Mouse (Mus musculus) small intestine, adult 2 months (tissue): ENCODE data around the gene Gns. TPM values are rescaled to one million over a fixed set of nuclear protein-coding genes. Genes with fewer than 3 reads are reported as not detected.

Experiments
- H3K27ac ChIP-seq: fragments of 200-500 bp; 2 replicates; pipeline ENCODE4 v1.5.1; 2012; ENCODE audit warnings: low read depth, low read length, control low read depth, inconsistent platforms; ENCODE audit not compliant: insufficient read depth
- H3K27me3 ChIP-seq: fragments of 200-500 bp; 2 replicates; pipeline ENCODE4 v1.6.1; 2012; ENCODE audit warnings: mild to moderate bottlenecking, moderate library complexity, low read length, inconsistent platforms; ENCODE audit not compliant: control insufficient read depth, insufficient read depth
- H3K36me3 ChIP-seq: fragments of 200-500 bp; 2 replicates; pipeline ENCODE4 v1.6.1; 2012; ENCODE audit warnings: mild to moderate bottlenecking, low read length, control low read depth, inconsistent platforms; ENCODE audit not compliant: control insufficient read depth, insufficient read depth
- H3K4me1 ChIP-seq: fragments of 200-500 bp; 2 replicates; pipeline ENCODE4 v1.6.1; 2012; ENCODE audit warnings: low read length, inconsistent platforms, mixed read lengths; ENCODE audit not compliant: control insufficient read depth, insufficient read depth, insufficient read length
- H3K4me3 ChIP-seq: fragments of 200-500 bp; 2 replicates; pipeline ENCODE4 v1.5.1; 2012; ENCODE audit warnings: low read depth, mild to moderate bottlenecking, control low read depth, inconsistent platforms, low read length, moderate library complexity
- CTCF ChIP-seq: fragments of 200-500 bp; IDR thresholded peaks from 2 replicates; pipeline ENCODE4 v1.5.1; 2012; ENCODE audit warnings: low read depth, mild to moderate bottlenecking, control low read depth, inconsistent platforms, low read length, moderate library complexity, mixed read lengths; ENCODE audit not compliant: insufficient replicate concordance, insufficient read length; ENCODE audit errors: extremely low read depth
- POLR2A ChIP-seq: fragments of 200-500 bp; IDR thresholded peaks from 2 replicates; pipeline ENCODE4 v1.6.1; 2012; ENCODE audit warnings: low read depth, mild to moderate bottlenecking, control low read depth, inconsistent platforms, low read length, moderate library complexity
- WGBS: fragments of 180-500 bp; shearing (Covaris S2); methylation state at CpG from one replicate; pipeline ENCODE4 v1.1.7; 2018; 5-methylcytosine and 5-hydroxymethylcytosine counted together
- polyA plus RNA-seq: library from polyadenylated mRNA; depleted of rRNA; stranded (reverse); fragments of >200 nt; gene quantifications from 2 replicates; pipeline ENCODE4 v1.2.3, GENCODE M21; 2012

Gene Gns
- polyA plus RNA-seq, 1 experiment = 149 TPM

DNA sequence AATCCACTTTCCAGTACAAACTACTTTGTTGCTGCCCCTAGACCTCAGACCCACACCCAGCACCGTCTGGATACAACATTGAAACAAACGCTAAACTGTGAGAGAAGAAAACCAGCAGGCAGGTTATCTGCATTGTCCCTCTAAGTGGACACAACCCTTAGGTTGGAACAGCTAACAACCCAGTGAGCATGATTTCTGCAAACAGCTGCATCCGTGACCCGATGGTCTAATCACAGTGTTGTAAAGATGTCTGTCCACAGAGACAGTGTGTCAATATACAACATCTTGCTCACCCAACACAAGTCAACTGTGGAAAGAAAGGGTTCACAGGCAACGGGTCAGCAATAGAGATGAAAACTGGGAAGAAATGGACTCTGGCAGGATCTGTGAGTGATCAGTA lies 15.6 kb upstream of the Gns start:
- TF ChIP-seq POLR2A = no peak
- no peak for TF ChIP-seq CTCF
- Histone ChIP-seq H3K4me1 (no peaks in the 10 kb centered on the region; the same call in 1 of the 2 replicates), H3K27me3 (no peaks in the 10 kb centered on the region; the same call in 1 of the 2 replicates), H3K4me3 (no peak overlapping the region), H3K36me3 (no peaks in the 10 kb centered on the region), H3K27ac (no peak overlapping the region)
- 42% methylated on average over 5 of the region's 5 CpGs for WGBS

DNA sequence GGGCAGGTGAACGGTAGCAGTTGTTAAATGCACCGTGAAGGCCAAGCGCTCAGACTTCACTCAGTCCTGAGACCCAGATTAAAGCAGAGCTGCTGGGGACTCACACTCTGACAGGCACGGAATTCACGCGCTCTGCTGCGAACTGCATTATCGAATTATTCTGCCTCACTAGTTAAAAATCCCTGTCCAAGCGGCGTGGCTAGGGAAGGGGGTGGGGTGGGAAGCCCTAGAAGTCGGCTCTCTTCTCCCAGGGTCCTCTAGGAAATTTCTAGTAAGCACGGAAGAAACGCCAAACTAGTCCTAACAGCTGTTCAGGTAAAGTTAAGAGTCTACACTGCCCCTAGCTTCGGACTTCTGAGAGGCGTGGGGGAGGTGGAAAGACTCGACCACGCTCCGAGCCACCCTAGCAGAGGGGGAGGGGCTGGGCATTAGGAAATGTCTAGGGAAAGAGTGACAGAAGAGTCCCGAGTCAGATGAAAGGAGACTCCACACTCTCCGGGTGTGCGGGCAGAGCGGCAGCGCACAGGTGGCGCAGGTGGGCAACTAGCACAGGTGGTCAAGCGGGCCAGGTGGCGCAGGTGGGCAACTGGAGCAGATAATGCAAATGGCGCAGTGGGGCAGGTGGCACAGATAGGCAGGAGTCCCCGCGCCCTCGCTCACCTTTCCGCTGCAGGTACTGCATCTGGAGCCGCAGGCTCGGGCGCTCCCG lies 14.4 kb upstream of the Gns start:
- Histone ChIP-seq H3K36me3 (no peaks in the 10 kb centered on the region), H3K27me3 (no peaks in the 10 kb centered on the region; the same call in 1 of the 2 replicates), H3K4me3 (peak overlapping the region; percentile 77), H3K4me1 (no peaks in the 10 kb centered on the region; the same call in 1 of the 2 replicates), H3K27ac (peak overlapping the region; percentile 17; the same call in 1 of the 2 replicates)
- WGBS = 3% methylated on average over 35 of the region's 35 CpGs
- TF ChIP-seq POLR2A (no peak), CTCF (no peak)

DNA sequence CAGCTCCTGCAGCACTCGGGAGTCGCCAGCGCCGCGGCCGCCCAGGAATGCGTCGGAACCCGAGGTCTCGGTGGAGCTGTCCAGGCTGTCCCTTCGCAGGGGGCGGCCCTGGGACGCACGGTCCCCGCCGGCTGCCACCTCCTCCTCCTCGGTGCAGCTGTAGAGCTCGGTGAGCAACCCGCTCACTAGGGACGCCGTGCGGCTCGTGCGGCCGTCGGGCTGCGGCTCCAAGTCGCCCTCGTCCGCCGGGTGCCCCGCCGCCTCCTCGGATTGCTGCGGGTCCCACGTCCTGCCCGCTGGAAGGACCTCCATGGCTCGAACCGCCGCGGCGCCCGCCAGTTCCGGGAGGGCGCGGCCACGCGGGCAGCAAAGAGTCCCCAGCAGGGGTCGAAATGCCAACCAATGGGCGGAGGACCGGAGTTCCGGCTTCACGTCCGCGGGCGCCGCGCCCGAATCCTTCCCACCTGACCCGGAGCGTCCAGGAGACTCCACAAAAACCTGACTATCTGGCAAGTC lies 13.8 kb upstream of the Gns start, which contains the start of gene Tbc1d30:
Gene Tbc1d30 (minus strand): TSS at position 213 of the 516 bp plus-strand sequence.
- Histone ChIP-seq H3K4me3 (peak within 1 kb of the TSS; percentile 77), H3K36me3 (no peaks in the 10 kb centered on the region), H3K4me1 (no peaks in the 10 kb centered on the region; the same call in 1 of the 2 replicates), H3K27ac (peak within 1 kb of the TSS; percentile 19; the same call in 1 of the 2 replicates), H3K27me3 (no peaks in the 10 kb centered on the region; the same call in 1 of the 2 replicates)
- TF ChIP-seq CTCF (no peak), POLR2A (no peak)
- under 1% methylated on average over 61 of the region's 61 CpGs for WGBS

DNA sequence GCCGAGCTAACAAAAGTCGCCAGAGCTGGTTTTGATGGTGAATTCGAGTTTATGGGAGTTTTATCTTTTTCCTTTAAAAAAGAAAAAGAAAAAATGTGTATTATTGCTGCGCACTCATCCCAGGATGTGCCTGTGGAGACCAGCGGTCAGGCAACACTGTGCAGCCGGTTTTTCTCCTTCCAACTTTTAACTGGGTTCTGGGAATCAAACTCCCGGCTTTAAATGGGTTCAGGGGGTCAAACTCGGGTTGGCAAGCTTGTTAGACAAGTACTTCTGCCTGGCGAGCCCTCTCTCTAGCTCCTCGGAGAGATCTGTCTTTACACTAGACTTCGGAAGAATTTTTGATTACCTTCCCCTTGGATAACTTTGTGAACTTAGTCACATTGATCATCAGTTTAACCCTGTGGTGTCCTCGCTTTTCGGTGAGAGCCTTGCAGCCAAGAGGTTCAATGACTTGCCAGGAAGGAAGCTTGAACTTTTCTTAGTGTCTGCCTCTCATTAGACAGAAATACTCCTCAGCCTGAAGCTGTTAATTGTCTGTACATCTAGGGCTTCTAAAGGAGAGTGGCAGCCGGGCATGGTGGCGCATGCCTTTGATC lies 13.1 kb upstream of the Gns start:
- Histone ChIP-seq H3K36me3 (no peaks in the 10 kb centered on the region), H3K27ac (0 out of 2 replicates have a peak overlapping the region, but pooled peaks have one; percentile 19), H3K4me1 (no peaks in the 10 kb centered on the region; the same call in 1 of the 2 replicates), H3K4me3 (peak overlapping the region; percentile 77; the same call in 1 of the 2 replicates), H3K27me3 (no peaks in the 10 kb centered on the region; the same call in 1 of the 2 replicates)
- WGBS = 25% methylated on average over 15 of the region's 15 CpGs
- TF ChIP-seq POLR2A (no peak), CTCF (no peak)

DNA sequence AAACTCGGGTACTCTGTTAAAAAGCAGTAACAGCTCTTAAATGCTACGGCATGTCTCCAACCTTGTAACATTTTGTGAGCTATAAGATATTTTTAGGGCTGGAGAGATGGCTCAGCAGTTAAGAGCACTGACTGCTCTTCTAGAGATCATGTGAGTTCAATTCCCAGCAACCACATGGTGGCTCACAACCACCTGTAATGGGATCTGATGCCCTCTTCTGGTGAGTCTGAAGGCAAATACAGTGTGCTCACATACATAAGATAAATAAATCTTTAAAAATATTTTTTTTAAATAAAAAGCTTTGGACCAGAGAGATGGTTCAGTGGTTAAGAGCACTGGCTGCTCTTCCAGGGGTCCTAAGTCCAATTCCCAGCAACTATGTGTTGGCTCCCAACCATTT lies 4.5 kb upstream of the Gns start:
- no peak for TF ChIP-seq CTCF
- no peak for TF ChIP-seq POLR2A
- no peaks in the 10 kb centered on the region for H3K27me3 ChIP-seq
- no peaks in the 10 kb centered on the region for H3K36me3 ChIP-seq
- WGBS = 95% methylated on average over 2 of the region's 2 CpGs
- H3K27ac ChIP-seq = no peak overlapping the region
- H3K4me3 ChIP-seq = no peak overlapping the region
- peaks cover 4% of the 10 kb centered on the region for H3K4me1 ChIP-seq

DNA sequence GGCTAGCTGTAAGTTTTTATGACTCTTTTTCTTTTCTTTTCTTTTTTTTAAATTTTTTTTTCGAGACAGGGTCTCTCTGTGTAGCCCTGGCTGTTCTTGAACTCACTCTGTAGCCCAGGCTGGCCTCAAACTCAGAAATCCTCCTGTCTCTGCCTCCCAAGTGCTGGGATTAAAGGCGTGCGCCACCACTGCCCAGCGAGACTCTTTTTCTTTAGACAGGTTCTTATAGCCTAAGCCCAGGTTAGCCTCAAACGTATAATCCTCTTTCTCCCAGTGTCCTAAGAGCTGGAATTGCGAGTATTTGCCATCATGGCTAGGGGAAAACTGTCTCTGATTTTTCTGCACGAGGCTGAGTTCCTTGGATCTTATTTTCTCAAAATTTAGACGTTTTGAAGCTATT lies 1.7 kb upstream of the Gns start:
- 85% methylated on average over 8 of the region's 8 CpGs for WGBS
- H3K27ac ChIP-seq = no peak overlapping the region
- H3K4me3 ChIP-seq = no peak overlapping the region
- H3K4me1 ChIP-seq = peaks cover 6% of the 10 kb centered on the region
- TF ChIP-seq POLR2A = no peak
- TF ChIP-seq CTCF = no peak
- no peaks in the 10 kb centered on the region for H3K27me3 ChIP-seq
- no peaks in the 10 kb centered on the region; the same call in 1 of the 2 replicates for H3K36me3 ChIP-seq

DNA sequence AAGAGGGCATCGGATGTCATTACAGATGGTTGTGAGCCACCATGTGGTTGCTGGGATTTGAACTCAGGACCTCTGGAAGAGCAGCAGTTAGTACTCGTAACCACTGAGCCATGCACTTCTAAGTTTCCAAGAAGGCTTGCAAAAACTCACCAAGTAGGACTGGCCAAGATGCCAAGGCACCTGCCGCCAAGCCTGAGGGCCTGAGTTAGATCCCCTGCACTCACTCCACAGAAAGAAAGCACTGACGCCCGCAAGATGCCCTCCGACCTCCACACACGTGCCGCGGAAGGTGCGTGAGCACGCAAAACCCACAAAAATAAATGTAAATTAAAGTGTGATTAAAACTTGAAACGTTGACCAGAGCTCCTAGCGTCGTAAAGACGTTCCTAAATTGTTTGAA lies 584 bp upstream of the Gns start:
- H3K4me1 ChIP-seq = peaks cover 6% of the 10 kb centered on the region
- H3K27me3 ChIP-seq = no peaks in the 10 kb centered on the region
- H3K27ac ChIP-seq = peak overlapping the region; percentile 21; the same call in 1 of the 2 replicates
- H3K36me3 ChIP-seq = no peaks in the 10 kb centered on the region; the same call in 1 of the 2 replicates
- WGBS = 13% methylated on average over 15 of the region's 15 CpGs
- peak overlapping the region; percentile 87 for H3K4me3 ChIP-seq
- TF ChIP-seq POLR2A = no peak
- TF ChIP-seq CTCF = no peak
